Mouse (Mus musculus): ENCODE results near the gene Coro7. TPM values are rescaled to one million over a fixed set of nuclear protein-coding genes. Genes with fewer than 3 reads are reported as not detected.
"Not testable (repeated sequence)": the region's sequence is repeated elsewhere in the genome, so short reads cannot be mapped to it uniquely, and the experiment has no call there.

Coro7 gene
- polyA plus RNA-seq, 1 experiment from 2014 or later: 29.2 TPM

DNA sequence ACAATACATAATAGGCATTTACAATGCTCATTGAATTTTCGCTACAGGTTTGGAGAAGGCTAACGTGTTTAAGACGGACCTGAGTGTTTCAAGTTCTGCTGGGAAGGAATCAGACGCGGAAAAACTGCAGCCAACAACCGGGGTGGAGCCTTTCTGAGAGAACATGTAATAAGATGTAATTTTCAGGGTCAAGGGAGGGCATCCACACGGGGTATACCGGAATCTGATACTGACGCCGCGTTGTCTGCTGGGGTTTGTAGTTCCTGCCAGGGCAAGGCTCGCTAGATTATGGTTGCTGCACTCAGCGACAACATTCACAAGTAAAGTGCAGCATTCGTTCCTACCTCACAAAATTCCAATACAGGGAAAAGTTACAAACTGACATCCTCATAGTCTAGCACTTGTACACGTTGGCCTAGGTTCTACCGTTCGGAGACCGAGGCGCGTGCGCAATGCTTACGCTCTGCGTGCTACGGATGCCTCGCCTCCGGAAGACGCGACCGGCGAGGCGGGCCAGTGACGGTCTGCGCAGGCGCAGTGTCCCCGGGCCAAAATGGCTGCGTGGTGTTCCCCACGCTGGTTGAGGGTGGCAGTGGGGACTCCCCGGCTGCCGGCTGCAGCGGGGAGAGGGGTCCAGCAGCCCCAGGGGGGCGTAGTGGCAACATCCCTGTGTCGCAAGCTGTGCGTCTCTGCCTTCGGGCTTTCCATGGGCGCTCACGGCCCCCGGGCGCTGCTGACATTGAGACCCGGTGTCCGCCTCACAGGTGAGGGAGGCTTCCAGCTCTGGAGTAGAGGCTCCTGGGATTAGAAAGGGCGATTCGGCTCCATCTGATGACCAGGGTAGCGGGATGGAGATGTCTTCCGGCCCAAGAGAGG is 4.2 kb upstream of the Coro7 start:
- Histone ChIP-seq H3K27ac (ENCODE audit: low read length) (peak overlapping the region; percentile 42), H3K4me3 (ENCODE audit: low read length) (peak overlapping the region; percentile 95), H3K4me1 (ENCODE audit: control insufficient read depth, insufficient read depth, low read length) (peaks cover 7% of the 10 kb centered on the region; the same call in 1 of the 2 replicates), H3K36me3 (ENCODE audit: control insufficient read depth, insufficient read depth, low read length) (no peaks in the 10 kb centered on the region), H3K9me3 (ENCODE audit: control insufficient read depth, low read length) (no peaks in the 10 kb centered on the region), H3K9ac (ENCODE audit: low read depth, low read length) (peak overlapping the region; percentile 91), H3K4me2 (ENCODE audit: low read depth, low read length) (peak overlapping the region; percentile 92), H3K27me3 (replicated peaks; ENCODE audit: control insufficient read depth, insufficient read depth, low read length) (no peaks in the 10 kb centered on the region)
- peak; percentile 87 for ATAC-seq
- WGBS: under 1% methylated on average over 54 of the region's 54 CpGs

DNA sequence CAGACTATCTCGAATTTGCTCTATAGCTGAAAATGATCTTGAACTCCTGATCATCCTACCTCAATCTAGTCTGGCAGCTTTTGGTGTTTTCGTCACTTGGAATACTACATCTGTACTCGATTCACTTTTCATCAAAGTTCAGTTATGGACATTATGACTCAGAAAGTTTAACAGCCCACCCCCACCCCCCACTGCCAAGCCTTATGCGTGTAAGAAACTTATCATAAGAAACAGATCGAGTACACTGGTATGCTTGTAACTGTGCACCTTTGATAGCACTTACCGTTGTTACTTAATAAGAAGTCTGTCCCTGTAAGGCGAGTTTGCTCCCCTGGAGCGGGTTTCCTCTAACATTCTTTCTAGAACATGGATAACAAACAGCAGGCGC is 3.6 kb upstream of the Coro7 start:
- Histone ChIP-seq H3K27me3 (replicated peaks; ENCODE audit: control insufficient read depth, insufficient read depth, low read length) (no peaks in the 10 kb centered on the region), H3K27ac (ENCODE audit: low read length) (peak overlapping the region; percentile 42), H3K4me2 (ENCODE audit: low read depth, low read length) (peak overlapping the region; percentile 42), H3K4me1 (ENCODE audit: control insufficient read depth, insufficient read depth, low read length) (peaks cover 9% of the 10 kb centered on the region; the same call in 1 of the 2 replicates), H3K9me3 (ENCODE audit: control insufficient read depth, low read length) (no peaks in the 10 kb centered on the region), H3K36me3 (ENCODE audit: control insufficient read depth, insufficient read depth, low read length) (no peaks in the 10 kb centered on the region), H3K4me3 (ENCODE audit: low read length) (peak overlapping the region; percentile 95), H3K9ac (ENCODE audit: low read depth, low read length) (peak overlapping the region; percentile 91)
- 27% methylated on average over 9 of the region's 9 CpGs for WGBS
- ATAC-seq: no peak

DNA sequence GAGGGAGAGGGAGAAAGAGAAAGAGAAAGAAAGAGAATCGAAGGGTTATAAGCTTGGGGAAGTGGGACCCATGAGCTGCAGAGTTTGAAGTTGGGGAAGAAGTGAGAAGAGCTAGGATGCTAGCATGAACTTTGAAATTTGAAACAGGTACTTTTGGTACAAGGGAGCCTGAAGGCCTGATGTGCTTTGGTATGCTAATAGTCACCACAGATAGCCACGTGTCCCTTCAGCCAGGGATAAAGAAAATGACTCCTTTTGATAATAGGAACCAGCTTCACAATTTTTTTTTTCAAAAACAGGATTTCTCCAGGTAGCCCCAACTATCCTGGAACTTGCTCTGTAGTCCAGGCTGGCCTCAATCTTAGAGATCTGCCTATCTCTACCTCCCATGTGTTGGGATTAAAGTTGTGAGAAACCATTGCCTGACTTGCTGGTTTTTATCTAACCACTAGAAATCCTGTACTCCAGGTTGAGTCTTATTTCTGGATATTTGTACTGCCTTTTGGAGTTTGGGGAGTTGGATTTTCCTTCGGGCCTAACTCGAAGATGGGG is 3.1 kb upstream of the Coro7 start:
- Histone ChIP-seq H3K4me3 (ENCODE audit: low read length) (peak overlapping the region; percentile 95; the same call in 1 of the 2 replicates), H3K9me3 (ENCODE audit: control insufficient read depth, low read length) (no peaks in the 10 kb centered on the region), H3K4me1 (ENCODE audit: control insufficient read depth, insufficient read depth, low read length) (peaks cover 10% of the 10 kb centered on the region; the same call in 1 of the 2 replicates), H3K4me2 (ENCODE audit: low read depth, low read length) (peak overlapping the region; percentile 42), H3K27ac (ENCODE audit: low read length) (no peak overlapping the region), H3K27me3 (replicated peaks; ENCODE audit: control insufficient read depth, insufficient read depth, low read length) (no peaks in the 10 kb centered on the region), H3K9ac (ENCODE audit: low read depth, low read length) (peak overlapping the region; percentile 91; the same call in 1 of the 2 replicates), H3K36me3 (ENCODE audit: control insufficient read depth, insufficient read depth, low read length) (no peaks in the 10 kb centered on the region)
- ATAC-seq: no peak
- 80% methylated on average over 4 of the region's 4 CpGs for WGBS

DNA sequence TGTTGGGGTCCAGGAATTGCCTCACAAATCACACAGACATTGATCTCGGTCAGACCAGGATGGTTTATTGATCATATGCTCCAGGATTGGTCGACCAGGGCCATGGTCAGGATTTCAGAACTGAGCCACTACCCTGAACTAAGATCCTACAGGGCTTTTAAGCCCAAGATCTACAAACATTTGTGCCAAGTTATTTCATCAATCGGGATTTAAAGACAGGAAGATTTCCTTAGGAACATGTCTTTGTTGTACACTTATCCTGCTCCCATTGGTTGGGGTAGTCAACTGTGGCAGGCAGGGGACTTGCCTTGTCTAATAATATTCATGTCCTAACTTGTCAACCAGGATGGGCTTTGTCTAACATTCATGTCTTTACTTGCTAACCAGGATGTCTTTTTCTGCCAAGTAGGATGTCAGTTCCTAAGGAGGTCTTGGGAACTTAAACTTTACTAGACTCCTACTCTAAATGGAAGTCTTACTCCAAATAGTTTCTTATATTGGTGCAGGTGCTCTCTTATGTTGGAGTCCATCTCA is 1.4 kb upstream of the Coro7 start:
- H3K27me3 ChIP-seq (replicated peaks; ENCODE audit: control insufficient read depth, insufficient read depth, low read length); H3K9ac ChIP-seq (ENCODE audit: low read depth, low read length); ATAC-seq; H3K36me3 ChIP-seq (ENCODE audit: control insufficient read depth, insufficient read depth, low read length); H3K4me2 ChIP-seq (ENCODE audit: low read depth, low read length); H3K27ac ChIP-seq (ENCODE audit: low read length); H3K4me3 ChIP-seq (ENCODE audit: low read length); H3K9me3 ChIP-seq (ENCODE audit: control insufficient read depth, low read length): not testable (repeated sequence)
- H3K4me1 ChIP-seq (ENCODE audit: control insufficient read depth, insufficient read depth, low read length): peaks cover 14% of the 10 kb centered on the region; the same call in 1 of the 2 replicates
- 84% methylated on average over 3 of the region's 3 CpGs for WGBS

DNA sequence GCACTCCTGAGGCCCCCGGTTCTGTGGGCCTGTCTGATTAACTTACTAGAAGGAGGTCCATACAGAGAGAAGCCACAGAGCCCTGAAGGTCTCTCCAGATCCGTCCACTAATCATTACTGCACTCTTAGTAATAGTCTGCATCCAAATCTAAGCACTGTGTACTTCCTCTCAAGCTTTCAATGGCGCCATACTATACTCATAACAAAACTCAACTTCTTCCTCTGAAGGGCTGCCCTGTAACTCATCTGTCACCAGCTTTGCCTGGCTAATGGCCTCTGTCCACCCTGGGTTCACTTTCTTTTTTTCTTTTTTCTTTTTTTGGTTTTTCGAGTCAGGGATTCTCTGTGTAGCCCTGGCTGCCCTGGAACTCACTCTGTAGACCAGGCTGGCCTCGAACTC is 1.5 kb downstream of the Coro7 start:
- no peak for ATAC-seq
- H3K4me3 ChIP-seq (ENCODE audit: low read length): peak overlapping the region; percentile 79; the same call in 1 of the 2 replicates

DNA sequence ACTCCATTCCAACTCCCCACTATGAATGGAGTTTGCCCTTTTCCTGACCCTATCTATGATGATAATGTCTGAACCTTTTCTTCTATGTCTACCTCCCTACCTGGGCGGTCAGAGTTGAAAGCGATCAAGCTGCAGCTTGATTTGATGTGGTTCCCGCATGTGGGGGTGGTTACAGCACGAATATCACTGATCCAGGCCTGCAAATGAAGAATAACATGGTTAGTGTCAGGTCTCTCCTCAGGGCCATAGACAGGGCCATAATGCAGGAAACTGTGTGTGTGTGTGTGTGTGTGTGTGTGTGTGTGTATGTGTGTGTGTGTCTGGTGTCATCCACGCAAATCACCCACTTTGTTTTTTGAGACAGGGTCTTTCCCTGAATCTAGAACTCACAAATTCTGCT is 2.7 kb downstream of the Coro7 start:
- WGBS: 86% methylated on average over 5 of the region's 5 CpGs
- no peaks in the 10 kb centered on the region for H3K27me3 ChIP-seq (replicated peaks; ENCODE audit: control insufficient read depth, insufficient read depth, low read length)
- no peak overlapping the region for H3K27ac ChIP-seq (ENCODE audit: low read length)
- no peak overlapping the region for H3K4me2 ChIP-seq (ENCODE audit: low read depth, low read length)
- H3K36me3 ChIP-seq (ENCODE audit: control insufficient read depth, insufficient read depth, low read length): 0 out of 2 replicates have a peak, but pooled peaks cover 5% of the 10 kb centered on the region
- no peaks in the 10 kb centered on the region for H3K9me3 ChIP-seq (ENCODE audit: control insufficient read depth, low read length)
- no peak overlapping the region for H3K4me3 ChIP-seq (ENCODE audit: low read length)
- no peak overlapping the region for H3K9ac ChIP-seq (ENCODE audit: low read depth, low read length)
- ATAC-seq: no peak
- peaks cover 12% of the 10 kb centered on the region for H3K4me1 ChIP-seq (ENCODE audit: control insufficient read depth, insufficient read depth, low read length)

More for the DNA sequence above, 1.5 kb downstream of the Coro7 start:
- Histone ChIP-seq H3K4me2 (ENCODE audit: low read depth, low read length) (peak overlapping the region; percentile 63), H3K27ac (ENCODE audit: low read length) (no peak overlapping the region), H3K9me3 (ENCODE audit: control insufficient read depth, low read length) (no peaks in the 10 kb centered on the region), H3K9ac (ENCODE audit: low read depth, low read length) (0 out of 2 replicates have a peak overlapping the region, but pooled peaks have one; percentile 68), H3K4me1 (ENCODE audit: control insufficient read depth, insufficient read depth, low read length) (peaks cover 14% of the 10 kb centered on the region), H3K36me3 (ENCODE audit: control insufficient read depth, insufficient read depth, low read length) (0 out of 2 replicates have a peak, but pooled peaks cover 5% of the 10 kb centered on the region), H3K27me3 (replicated peaks; ENCODE audit: control insufficient read depth, insufficient read depth, low read length) (no peaks in the 10 kb centered on the region)
- WGBS: 82% methylated on average over 5 of the region's 5 CpGs

DNA sequence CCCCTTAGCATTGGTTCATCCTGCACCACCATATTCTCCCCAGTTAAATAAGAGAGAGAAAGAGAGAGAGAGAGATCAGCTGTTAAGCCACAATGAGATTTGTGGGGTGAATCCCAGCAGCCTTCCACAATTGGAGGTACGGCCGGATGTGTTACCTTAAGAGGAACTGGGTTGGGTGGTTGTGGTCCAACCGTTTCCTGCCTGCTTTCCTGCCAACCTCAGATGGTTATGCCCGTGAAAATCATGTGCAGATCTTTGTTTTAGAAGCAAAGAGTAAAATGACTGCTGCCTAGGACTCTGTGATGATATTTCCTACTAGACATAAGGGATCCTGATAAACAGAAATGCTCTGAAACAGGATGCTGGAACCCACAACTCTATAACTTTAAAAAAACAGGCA is 5.5 kb downstream of the Coro7 start:
- no peak for ATAC-seq
- no peak overlapping the region for H3K27ac ChIP-seq (ENCODE audit: low read length)
- no peak overlapping the region for H3K9ac ChIP-seq (ENCODE audit: low read depth, low read length)
- H3K36me3 ChIP-seq (ENCODE audit: control insufficient read depth, insufficient read depth, low read length): peaks cover 7% of the 10 kb centered on the region; the same call in 1 of the 2 replicates
- peaks cover 12% of the 10 kb centered on the region for H3K4me1 ChIP-seq (ENCODE audit: control insufficient read depth, insufficient read depth, low read length)
- WGBS: 90% methylated on average over 4 of the region's 4 CpGs
- no peak overlapping the region for H3K4me2 ChIP-seq (ENCODE audit: low read depth, low read length)
- H3K9me3 ChIP-seq (ENCODE audit: control insufficient read depth, low read length): no peaks in the 10 kb centered on the region
- H3K27me3 ChIP-seq (replicated peaks; ENCODE audit: control insufficient read depth, insufficient read depth, low read length): no peaks in the 10 kb centered on the region
- no peak overlapping the region for H3K4me3 ChIP-seq (ENCODE audit: low read length)

DNA sequence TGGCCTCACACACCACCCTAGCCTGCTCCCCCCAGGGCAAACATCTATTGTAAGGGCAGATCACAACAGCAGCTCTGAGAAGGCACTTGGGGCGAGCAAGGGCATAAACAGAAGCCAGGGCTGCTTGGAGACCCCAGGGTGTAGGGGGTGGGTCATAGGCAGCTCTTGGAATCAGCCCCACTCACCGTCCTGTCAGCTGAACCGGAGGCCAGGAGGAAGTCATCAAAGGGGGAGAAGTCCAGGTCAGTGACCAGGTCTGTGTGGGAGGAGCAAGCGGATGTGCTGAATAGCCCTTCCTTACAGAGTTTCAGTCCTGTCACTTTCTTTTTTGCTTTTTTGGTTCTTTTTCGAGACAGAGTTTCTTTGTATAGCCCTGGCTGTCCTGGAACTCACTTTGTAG is 9.3 kb downstream of the Coro7 start:
- Histone ChIP-seq H3K9me3 (ENCODE audit: control insufficient read depth, low read length) (no peaks in the 10 kb centered on the region), H3K4me3 (ENCODE audit: low read length) (no peak overlapping the region), H3K4me1 (ENCODE audit: control insufficient read depth, insufficient read depth, low read length) (no peaks in the 10 kb centered on the region; the same call in 1 of the 2 replicates), H3K27ac (ENCODE audit: low read length) (no peak overlapping the region), H3K4me2 (ENCODE audit: low read depth, low read length) (no peak overlapping the region), H3K9ac (ENCODE audit: low read depth, low read length) (no peak overlapping the region), H3K36me3 (ENCODE audit: control insufficient read depth, insufficient read depth, low read length) (peaks cover 13% of the 10 kb centered on the region; the same call in 1 of the 2 replicates), H3K27me3 (replicated peaks; ENCODE audit: control insufficient read depth, insufficient read depth, low read length) (no peaks in the 10 kb centered on the region)
- ATAC-seq: no peak
- WGBS: 71% methylated on average over 5 of the region's 5 CpGs

DNA sequence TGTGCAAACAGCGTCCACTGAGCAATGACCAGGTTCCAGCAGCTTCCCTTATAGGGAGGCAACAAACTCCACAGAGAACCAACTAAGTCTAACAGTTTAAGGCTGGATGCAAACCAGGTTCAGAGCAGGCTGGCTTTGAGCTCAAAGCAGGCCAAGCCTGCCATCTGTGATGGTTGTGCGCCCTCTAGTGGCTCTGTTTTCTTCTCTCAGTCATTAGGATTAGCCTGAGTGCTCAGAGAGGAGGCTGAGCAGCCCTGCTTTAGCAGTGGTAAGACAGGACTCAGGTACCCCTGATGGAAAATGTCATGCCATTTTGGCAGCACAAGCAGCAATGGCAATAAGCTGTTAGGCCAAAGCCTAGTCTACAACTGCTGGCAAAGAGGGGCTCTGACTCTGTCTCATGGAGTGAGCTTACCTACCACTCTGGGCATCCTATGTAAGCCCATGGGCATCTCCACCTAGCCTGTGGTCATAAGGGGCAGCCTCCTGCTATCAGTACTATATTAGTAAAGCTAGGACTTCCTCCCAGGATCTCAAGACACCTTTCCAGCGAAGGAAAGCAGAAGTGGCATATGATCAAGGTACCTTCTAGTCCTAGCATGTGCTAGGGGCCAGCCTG is 12.3 kb downstream of the Coro7 start:
- H3K27ac ChIP-seq (ENCODE audit: low read length): no peak overlapping the region
- no peaks in the 10 kb centered on the region for H3K9me3 ChIP-seq (ENCODE audit: control insufficient read depth, low read length)
- 35% methylated on average over 3 of the region's 3 CpGs for WGBS
- no peak overlapping the region for H3K9ac ChIP-seq (ENCODE audit: low read depth, low read length)
- H3K4me3 ChIP-seq (ENCODE audit: low read length): no peak overlapping the region
- peaks cover 11% of the 10 kb centered on the region; the same call in 1 of the 2 replicates for H3K36me3 ChIP-seq (ENCODE audit: control insufficient read depth, insufficient read depth, low read length)
- peak; percentile 85 for ATAC-seq
- H3K4me1 ChIP-seq (ENCODE audit: control insufficient read depth, insufficient read depth, low read length): no peaks in the 10 kb centered on the region
- no peak overlapping the region for H3K4me2 ChIP-seq (ENCODE audit: low read depth, low read length)
- H3K27me3 ChIP-seq (replicated peaks; ENCODE audit: control insufficient read depth, insufficient read depth, low read length): no peaks in the 10 kb centered on the region
